Mouse (Mus musculus) colon, adult 2 months (tissue): ENCODE results near the gene 1110032A03Rik. TPM values are rescaled to one million over a fixed set of nuclear protein-coding genes. Genes with fewer than 3 reads are reported as not detected.

ENCODE experiments used
- polyA plus RNA-seq: library from polyadenylated mRNA; depleted of rRNA; stranded (reverse); fragments of >200 nt; gene quantifications from 2 replicates; pipeline ENCODE4 v1.2.3, GENCODE M21; 2012; rRNA removed

The 1110032A03Rik gene
- 27.5 and 36.9 TPM in 2 replicates for polyA plus RNA-seq

GRCm38 (mm10) chr9:50774991-50775612, at the start of gene 1110032A03Rik, which contains the start of gene Alg9:
Gene 1110032A03Rik, minus strand, starts transcription at chr9:50775520.
Gene Alg9, plus strand, starts transcription at chr9:50775019.

GRCm38 (mm10) chr9:50768107-50769002, 7.0 kb downstream of the 1110032A03Rik start, which contains the start of gene Fdxacb1:
Gene Fdxacb1, plus strand, starts transcription at chr9:50768236.

GRCm38 (mm10) chr9:50752054-50752602, 23.2 kb downstream of the 1110032A03Rik start, which contains the start of gene Hspb2:
Gene Hspb2, minus strand, starts transcription at chr9:50752354.

GRCm38 (mm10) chr9:50751323-50751722, 24.0 kb downstream of the 1110032A03Rik start, which contains the start of gene Cryab:
Gene Cryab, plus strand, starts transcription at chr9:50751325.

GRCm38 (mm10) chr9:50746214-50746677, 29.1 kb downstream of the 1110032A03Rik start, which contains the start of gene 2310030G06Rik:
Gene 2310030G06Rik, minus strand, starts transcription at chr9:50746536.

GRCm38 (mm10) chr9:50738914-50739870, 36.1 kb downstream of the 1110032A03Rik start, which contains the start of gene Dixdc1:
Gene Dixdc1, minus strand, starts transcription at chr9:50739517.

Other genes with a start within 250 kb of the 1110032A03Rik start
- 33.4 and 38.2 TPM in 2 replicates for gene Pts, start 246.8 kb downstream of the 1110032A03Rik start, polyA plus RNA-seq
- gene Il18, start 220.7 kb downstream of the 1110032A03Rik start, polyA plus RNA-seq = 36.9 and 39.9 TPM in 2 replicates
- 3.0 and 4.6 TPM in 2 replicates for gene Bco2, start 220.3 kb downstream of the 1110032A03Rik start, polyA plus RNA-seq
- not detected in 2 replicates for gene Tex12, start 214.2 kb downstream of the 1110032A03Rik start, polyA plus RNA-seq
- gene Sdhd, start 171.7 kb downstream of the 1110032A03Rik start, polyA plus RNA-seq = 315 and 398 TPM in 2 replicates
- gene Timm8b, start 171.6 kb downstream of the 1110032A03Rik start, polyA plus RNA-seq = 123 and 144 TPM in 2 replicates
- gene Pih1d2, start 158.2 kb downstream of the 1110032A03Rik start, polyA plus RNA-seq = 0.66 and 1.0 TPM in 2 replicates
- 4.3 and 4.5 TPM in 2 replicates for gene Nkapd1, start 158.1 kb downstream of the 1110032A03Rik start, polyA plus RNA-seq
- gene Dlat, start 115.7 kb downstream of the 1110032A03Rik start, polyA plus RNA-seq = 20.5 and 20.6 TPM in 2 replicates
- 3.8 and 4.2 TPM in 2 replicates for gene Dixdc1, start 36.0 kb downstream of the 1110032A03Rik start, polyA plus RNA-seq
- 10.6 and 10.8 TPM in 2 replicates for gene 2310030G06Rik, start 29.0 kb downstream of the 1110032A03Rik start, polyA plus RNA-seq
- gene Cryab, start 24.2 kb downstream of the 1110032A03Rik start, polyA plus RNA-seq = 58.7 and 96.1 TPM in 2 replicates
- gene Hspb2, start 23.2 kb downstream of the 1110032A03Rik start, polyA plus RNA-seq = 22.0 and 25.4 TPM in 2 replicates
- gene Fdxacb1, start 7.3 kb downstream of the 1110032A03Rik start, polyA plus RNA-seq = 3.2 and 3.4 TPM in 2 replicates
- 26.7 and 31.0 TPM in 2 replicates for gene Alg9, start 501 bp downstream of the 1110032A03Rik start, polyA plus RNA-seq
- 7.7 and 8.7 TPM in 2 replicates for gene Ppp2r1b, start 69.8 kb upstream of the 1110032A03Rik start, polyA plus RNA-seq
- 17.4 and 22.2 TPM in 2 replicates for gene Sik2, start 233.6 kb upstream of the 1110032A03Rik start, polyA plus RNA-seq